Mouse (Mus musculus) granulocyte monocyte progenitor cell, adult 5-6 weeks (primary cell): Measurements from ENCODE around the gene Odr4. TPM values are rescaled to one million over a fixed set of nuclear protein-coding genes. Genes with fewer than 3 reads are reported as not detected.

ENCODE experiments used
- ATAC-seq: replicated peaks from 2 replicates; pipeline ENCODE4 v1.8.0; 2016; ENCODE audit warnings: mild to moderate bottlenecking, moderate TSS enrichment, inconsistent platforms; ENCODE audit not compliant: poor library complexity, severe bottlenecking
- total RNA-seq, 2 experiments: library from RNA; stranded (forward) in 1 of 2; stranded (reverse) in 1 of 2; fragments of 200-712, 200-1000 nt in 1 of 2; fragments of >200 nt in 1 of 2; fragmentation: Nextera tagmentation in 1 of 2; gene quantifications; 2 replicates each; pipeline ENCODE4 v1.2.3; 2014 to 2017

Gene Odr4
- total RNA-seq, 2 experiments from 2014 or later, result 34.8 to 96.9 TPM

- ATAC-seq, result no peak
These were observed 73.7 kb downstream of the Odr4 start, which contains the start of gene Pdc for GRCm38 (mm10) chr1:150319205-150319604. Gene Pdc (plus strand): TSS chr1:150319417.

Other genes starting within 250 kb of the Odr4 start
- gene Pdc, start 73.7 kb downstream of the Odr4 start, total RNA-seq (2014; fragmentation: Nextera tagmentation), result not detected in 2 replicates
- not detected in 2 replicates for gene Pdc, start 73.7 kb downstream of the Odr4 start, total RNA-seq (2017)
- gene Tpr, start 242 bp downstream of the Odr4 start, total RNA-seq (2014; fragmentation: Nextera tagmentation), result 309 and 365 TPM in 2 replicates
- 380 and 483 TPM in 2 replicates for gene Tpr, start 242 bp downstream of the Odr4 start, total RNA-seq (2017)
- not detected in 2 replicates for gene Prg4, start 73.1 kb upstream of the Odr4 start, total RNA-seq (2014; fragmentation: Nextera tagmentation)
- gene Prg4, start 73.1 kb upstream of the Odr4 start, total RNA-seq (2017), result not detected in 2 replicates